Mouse (Mus musculus) right cerebral cortex, postnatal 4 days (tissue): ENCODE measurements around the gene Hk3.
A peak's percentile ranks its signal among the peaks of the same experiment; 100 is the strongest.

Source experiments
- DNase-seq: peaks from one replicate; pipeline ENCODE4 v3.0.0-alpha.2; 2022

Hk3 gene

GRCm38 (mm10) chr13:55021194-55021779 lies at the start of gene Hk3:
Hk3 (minus strand) TSS chr13:55021385.
- no peak for DNase-seq

DNA sequence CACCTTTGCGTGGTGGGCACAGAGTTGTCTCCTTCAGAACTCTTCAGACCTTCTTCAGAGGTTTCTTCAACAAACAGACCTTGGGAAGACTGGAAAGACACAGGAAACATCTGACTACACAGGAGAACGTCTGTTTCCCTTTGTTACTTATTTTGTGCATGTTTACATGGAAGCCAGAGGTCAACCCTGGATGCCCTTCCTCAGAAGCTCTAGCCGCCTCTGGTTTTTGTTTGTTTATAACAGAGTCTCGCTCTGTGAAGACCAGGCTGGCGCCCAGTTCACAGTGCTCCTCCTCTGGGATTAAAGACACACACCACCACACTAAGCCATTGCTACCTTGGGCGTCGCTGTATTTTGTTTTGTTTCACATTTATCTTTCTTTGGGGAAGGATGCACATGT lies 48.5 kb upstream of the Hk3 start:
- no peak for DNase-seq

- no peak for DNase-seq
Measured at GRCm38 (mm10) chr13:55063276-55063675, 42.1 kb upstream of the Hk3 start.

DNA sequence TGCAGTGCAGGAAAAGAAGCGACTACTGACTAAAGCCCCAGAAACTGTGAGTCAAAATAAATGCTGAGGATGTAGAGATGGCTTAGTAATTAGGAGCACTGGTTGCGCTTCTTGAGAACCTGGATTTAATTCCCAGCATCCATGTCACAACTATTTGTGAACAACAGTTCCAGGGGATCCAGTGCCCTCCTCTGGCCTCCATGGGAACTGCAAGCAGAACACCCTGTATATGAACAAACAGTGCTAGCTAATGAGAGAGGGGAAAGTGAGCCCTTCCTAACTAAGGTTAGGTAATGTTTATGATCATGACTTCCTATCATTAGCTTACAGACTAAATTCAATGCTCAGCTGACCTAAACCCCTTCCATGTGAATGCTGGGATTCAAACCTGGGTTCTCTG lies 36.9 kb upstream of the Hk3 start:
- DNase-seq, result peak; percentile 7

GRCm38 (mm10) chr13:55047706-55048105 lies 26.5 kb upstream of the Hk3 start:
- DNase-seq, result no peak

DNA sequence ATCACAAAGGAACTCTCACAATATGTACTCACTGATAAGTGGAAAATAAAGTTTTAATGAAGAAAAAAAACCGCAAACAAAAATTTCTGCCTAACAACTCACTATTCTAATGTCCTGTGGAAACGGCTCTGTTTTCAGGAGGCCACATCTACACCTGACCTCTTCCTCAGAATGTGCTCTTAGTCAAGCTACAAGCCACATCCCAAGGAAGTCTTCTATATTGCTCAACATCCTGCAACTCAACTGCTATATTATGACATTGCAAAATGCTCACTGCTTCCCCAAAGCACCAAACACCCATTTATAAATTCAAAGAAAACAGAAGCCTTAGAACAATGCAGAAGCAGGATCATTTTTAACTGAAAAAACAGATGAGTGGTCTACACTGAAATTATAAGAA lies 18.8 kb upstream of the Hk3 start:
- DNase-seq, result no peak

DNA sequence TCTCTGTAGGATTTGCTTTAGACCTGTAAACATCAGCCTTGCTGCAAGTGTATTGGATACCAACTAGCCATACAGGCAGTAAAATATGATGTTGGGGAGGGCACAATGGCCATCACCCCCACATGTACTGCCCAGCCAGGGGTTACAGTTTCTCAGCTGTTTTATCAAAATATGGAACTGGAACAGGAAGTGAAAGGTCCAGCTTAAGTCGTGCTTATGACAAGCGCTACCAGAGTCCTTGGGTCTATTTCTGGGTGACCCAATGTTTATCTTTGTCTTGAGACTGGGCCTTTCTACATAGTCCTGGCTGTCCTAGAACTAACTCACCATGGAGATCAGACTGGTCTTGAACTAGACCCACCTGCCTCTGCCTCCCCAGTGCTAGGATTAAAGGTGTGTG lies 3.0 kb upstream of the Hk3 start:
- DNase-seq, result no peak

DNA sequence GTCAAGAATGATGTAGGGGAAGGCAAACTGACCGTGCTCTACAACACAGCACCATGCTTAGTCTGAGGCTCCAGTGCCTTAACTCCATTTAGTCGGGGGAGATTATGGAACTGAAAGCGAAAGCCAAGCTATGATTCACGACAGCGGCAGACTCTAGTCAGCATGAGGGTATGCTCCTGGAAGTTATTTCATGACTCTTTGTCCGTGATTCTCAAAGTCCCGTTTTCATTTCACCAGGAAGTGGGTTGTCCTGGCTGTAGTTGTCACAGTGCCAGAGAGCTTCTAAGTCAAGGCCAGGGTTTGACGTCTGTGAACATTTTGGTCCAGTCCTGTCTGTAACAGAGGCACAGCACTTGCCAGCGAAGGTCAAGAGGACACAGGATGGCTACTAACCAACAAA lies 1.5 kb upstream of the Hk3 start:
- no peak for DNase-seq

DNA sequence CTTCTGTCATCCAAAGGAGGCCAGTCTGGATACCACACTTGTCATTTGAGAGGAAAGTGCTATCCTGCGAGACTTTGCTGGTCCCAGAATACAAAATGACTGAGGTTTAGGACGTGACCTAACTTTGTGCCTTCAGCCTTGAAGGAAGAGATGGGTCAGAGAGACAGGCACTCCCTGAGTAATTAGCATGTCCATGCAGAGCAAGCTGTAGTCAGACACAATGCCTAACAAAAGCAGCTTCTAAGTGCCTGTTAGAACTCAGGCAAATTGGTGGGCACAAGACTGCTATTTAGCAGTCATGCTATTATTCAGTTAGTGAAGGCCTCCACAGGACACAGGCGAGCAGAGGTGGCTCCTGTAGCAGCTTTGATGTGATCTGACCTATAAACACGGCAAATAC lies 1.1 kb upstream of the Hk3 start:
- DNase-seq, result no peak

DNA sequence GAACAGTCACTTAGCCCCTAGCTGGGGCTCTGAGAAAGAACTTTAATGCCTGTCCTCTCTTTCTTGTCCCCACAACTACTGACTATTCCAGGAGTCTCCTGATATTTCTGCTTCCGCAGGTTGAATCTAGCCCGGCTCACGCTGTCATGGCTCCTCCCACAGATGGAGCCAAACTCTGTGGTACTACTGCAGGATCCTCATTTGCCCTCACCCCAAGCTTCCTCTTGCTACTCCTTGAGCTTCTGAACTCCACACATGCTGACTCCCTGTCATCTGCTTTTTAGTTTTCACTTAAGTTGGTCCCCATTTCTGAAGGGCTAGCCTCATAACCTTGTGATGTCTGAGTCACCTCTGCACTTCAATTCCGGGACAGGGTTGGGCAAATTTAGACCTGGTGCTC lies 1.1 kb downstream of the Hk3 start:
- no peak for DNase-seq

GRCm38 (mm10) chr13:55019181-55019580 lies 2.0 kb downstream of the Hk3 start:
- no peak for DNase-seq

- no peak for DNase-seq
Measured at GRCm38 (mm10) chr13:55018700-55019099, 2.5 kb downstream of the Hk3 start.

- DNase-seq, result no peak
Measured at GRCm38 (mm10) chr13:55017898-55018599, 3.1 kb downstream of the Hk3 start.

DNA sequence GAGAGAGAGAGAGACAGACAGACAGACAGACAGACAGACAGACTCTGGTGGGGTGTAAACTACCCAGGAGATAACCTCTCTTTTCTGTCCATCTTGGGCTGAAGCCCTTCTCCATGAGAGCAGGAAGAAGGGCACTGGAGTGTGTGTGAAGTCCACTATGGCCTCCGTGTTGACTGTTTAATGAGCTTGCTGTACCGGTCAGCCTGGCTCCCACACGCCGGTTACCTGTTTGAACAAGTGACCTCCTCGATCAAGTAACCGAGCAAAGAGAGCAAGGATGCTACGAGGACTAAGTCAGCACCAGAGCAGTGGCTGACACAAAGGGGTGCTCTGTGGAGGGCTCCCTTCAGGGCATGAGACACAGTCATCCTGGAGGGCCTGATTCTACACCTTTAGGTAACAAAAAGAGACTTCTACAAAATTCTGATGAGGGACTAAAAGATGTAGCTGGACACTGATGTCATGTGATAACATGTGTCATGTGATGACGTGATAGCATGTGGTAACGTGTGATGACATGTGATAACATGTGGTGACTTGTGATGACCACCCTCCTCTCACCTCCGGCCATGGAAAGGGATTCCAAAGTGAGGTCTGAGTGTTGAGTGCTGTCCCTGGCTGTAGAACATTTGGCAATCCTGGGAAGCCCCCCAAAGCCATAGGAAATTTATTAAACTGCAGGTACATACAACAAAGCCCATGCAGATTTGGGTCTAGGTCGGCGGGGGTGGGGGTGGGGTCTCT lies 3.9 kb downstream of the Hk3 start:
- DNase-seq, result no peak

DNA sequence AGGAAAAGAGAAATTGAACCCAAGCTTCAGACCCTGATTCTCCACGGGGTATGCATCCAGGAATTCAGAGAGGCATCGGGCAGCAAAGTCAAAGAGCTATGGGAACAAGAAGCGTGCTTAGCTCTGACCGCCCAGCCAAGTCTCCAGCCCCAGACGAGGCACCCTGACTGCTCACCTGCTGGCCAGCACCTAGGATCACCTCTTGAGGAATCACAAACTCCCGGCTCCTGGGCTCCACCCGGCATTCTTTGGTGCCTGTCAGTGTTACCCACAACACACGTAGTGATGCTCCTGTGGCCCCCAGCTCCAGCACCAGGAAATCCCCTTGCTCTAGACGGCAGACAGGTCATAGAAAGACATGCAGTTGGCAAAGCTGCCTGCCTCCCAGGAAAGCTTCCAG lies 6.7 kb downstream of the Hk3 start:
- no peak for DNase-seq

DNA sequence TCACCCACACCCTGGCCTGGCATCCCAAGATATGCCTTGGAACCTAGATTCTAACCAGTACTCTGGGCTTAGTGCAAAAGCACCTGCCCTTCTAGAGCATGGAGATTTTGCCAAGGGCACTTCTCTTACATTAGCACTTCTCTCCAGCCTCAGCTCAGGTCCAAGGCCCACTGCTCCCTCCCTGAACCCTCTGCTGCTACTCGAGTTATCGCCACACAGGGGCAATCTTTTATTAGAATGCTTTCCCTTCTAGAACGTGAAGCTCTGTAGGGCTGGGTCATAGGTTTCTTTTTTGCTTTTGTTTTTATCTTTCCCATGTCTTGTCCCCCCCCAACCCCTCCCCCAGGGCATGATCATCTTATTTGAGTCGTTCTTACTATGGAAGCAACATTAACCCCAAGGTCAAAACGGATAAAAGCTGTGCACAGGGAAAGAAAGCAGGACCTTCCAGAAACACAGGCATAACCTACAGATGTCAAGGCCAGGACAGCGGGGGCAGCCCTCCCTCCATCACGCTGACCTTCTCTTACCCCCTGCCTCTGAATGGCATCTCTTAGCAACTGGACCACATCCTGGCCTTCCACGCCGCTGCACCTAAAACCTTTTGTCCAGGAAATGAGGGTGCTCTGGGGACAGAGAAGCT lies 7.4 kb downstream of the Hk3 start:
- no peak for DNase-seq

GRCm38 (mm10) chr13:55011981-55012478 lies 9.2 kb downstream of the Hk3 start:
- peak; percentile 15 for DNase-seq

GRCm38 (mm10) chr13:55011103-55011502 lies 10.1 kb downstream of the Hk3 start:
- DNase-seq, result no peak

- DNase-seq, result peak; percentile 22
Measured at GRCm38 (mm10) chr13:55008589-55008988, 12.6 kb downstream of the Hk3 start.

GRCm38 (mm10) chr13:55006415-55006742 lies 14.8 kb downstream of the Hk3 start:
- DNase-seq, result no peak

DNA sequence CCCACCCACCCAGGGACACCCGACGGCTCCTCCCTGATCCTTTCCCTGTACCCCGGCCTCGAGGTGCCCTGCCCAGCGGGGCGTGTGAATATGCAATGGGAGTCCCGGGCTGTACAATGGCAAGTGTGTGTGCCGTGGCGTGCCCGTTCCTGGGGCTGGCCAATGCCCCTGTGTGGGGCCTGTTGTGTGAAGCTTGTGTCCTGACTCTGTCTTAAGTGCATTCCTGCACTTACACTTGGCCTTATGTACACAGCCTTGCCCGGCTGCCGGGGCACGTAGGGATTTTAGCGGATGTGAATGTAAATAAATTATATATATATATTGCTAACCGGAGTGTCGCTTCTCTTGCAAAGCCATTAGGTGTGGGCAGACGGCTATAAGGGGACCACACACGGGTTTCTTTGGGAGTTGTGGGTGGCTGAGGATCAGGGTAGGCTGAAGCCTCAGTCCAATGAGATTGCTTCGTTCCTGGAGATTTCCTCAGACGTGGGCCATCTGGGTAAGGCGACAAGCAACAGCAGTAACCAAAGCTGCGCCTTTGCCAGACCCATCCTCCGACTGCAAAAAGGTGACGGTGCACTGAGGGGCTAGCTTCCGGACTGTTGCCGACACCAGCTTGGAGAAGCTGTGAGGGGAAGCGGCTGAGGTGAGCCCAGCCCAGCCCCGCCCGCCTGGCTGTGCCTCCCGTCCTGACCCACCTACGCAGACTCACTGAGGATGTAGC lies 15.3 kb downstream of the Hk3 start:
- DNase-seq, result no peak

GRCm38 (mm10) chr13:55004646-55005045 lies 16.5 kb downstream of the Hk3 start:
- DNase-seq, result no peak

- no peak for DNase-seq
Measured at GRCm38 (mm10) chr13:55002090-55002489, 19.1 kb downstream of the Hk3 start.
